Mouse (Mus musculus) ES-E14 (cell line): ENCODE results near the gene Rtel1. TPM values are rescaled to one million over a fixed set of nuclear protein-coding genes. Genes with fewer than 3 reads are reported as not detected.

Experiments
- DNase-seq: peaks from one replicate; pipeline ENCODE4 v3.0.0-alpha.2; 2013; ENCODE audit warnings: low read depth, low spot score
- H3K27ac ChIP-seq: 2 replicates; pipeline ENCODE4 v1.5.1; 2012; ENCODE audit warnings: low read depth, mild to moderate bottlenecking, low read length, moderate library complexity, mixed read lengths; ENCODE audit not compliant: poor library complexity, insufficient read depth, severe bottlenecking
- H3K36me3 ChIP-seq: 2 replicates; pipeline ENCODE4 v1.6.1; 2012; ENCODE audit warnings: mild to moderate bottlenecking, low read length, moderate library complexity, mixed read lengths; ENCODE audit not compliant: control insufficient read depth, poor library complexity, insufficient read depth, severe bottlenecking
- H3K4me1 ChIP-seq, 2 experiments: fragments of 150-350 bp in 1 of 2; sonication (generic) in 1 of 2; 2 replicates each; pipeline ENCODE4 v1.6.1; 2012; ENCODE audit warnings: low read length in 2 of 2, mild to moderate bottlenecking in 1 of 2, mixed read lengths in 1 of 2; ENCODE audit not compliant: control insufficient read depth in 2 of 2, insufficient read depth in 2 of 2, poor library complexity in 1 of 2
- H3K4me3 ChIP-seq, 2 experiments: fragments of 150-350 bp in 1 of 2; sonication (generic) in 1 of 2; 2 replicates each; pipeline ENCODE4 v1.5.1; 2012; ENCODE audit warnings: low read length in 2 of 2, low read depth in 1 of 2, mild to moderate bottlenecking in 1 of 2, mixed read lengths in 1 of 2; ENCODE audit not compliant: insufficient read depth in 1 of 2, poor library complexity in 1 of 2, severe bottlenecking in 1 of 2
- H3K9ac ChIP-seq: 2 replicates; pipeline ENCODE4 v1.6.1; 2012; ENCODE audit warnings: low read depth, mild to moderate bottlenecking, low read length, mixed read lengths; ENCODE audit not compliant: poor library complexity, insufficient read depth, severe bottlenecking
- H3K9me3 ChIP-seq: fragments of 150-350 bp; sonication (generic); 2 replicates; pipeline ENCODE4 v1.6.1; 2012; ENCODE audit warnings: low read depth, mild to moderate bottlenecking, low read length; ENCODE audit not compliant: control insufficient read depth, insufficient read depth
- CHD2 ChIP-seq: IDR thresholded peaks from 2 replicates; pipeline ENCODE4 v1.6.1; 2014; ENCODE audit warnings: mild to moderate bottlenecking, low read depth, low read length, inconsistent platforms
- HCFC1 ChIP-seq: IDR thresholded peaks from 2 replicates; pipeline ENCODE4 v1.6.1; 2012; ENCODE audit warnings: low read length, inconsistent platforms, borderline replicate concordance; ENCODE audit not compliant: insufficient read depth
- MAFK ChIP-seq: IDR thresholded peaks from 2 replicates; pipeline ENCODE4 v1.6.1; 2014; ENCODE audit warnings: mild to moderate bottlenecking, low read depth, low read length, inconsistent platforms; ENCODE audit not compliant: insufficient read depth
- ZC3H11A ChIP-seq: IDR thresholded peaks from 2 replicates; pipeline ENCODE4 v1.6.1; 2012; ENCODE audit warnings: low read depth, mild to moderate bottlenecking, inconsistent platforms, low read length, borderline replicate concordance
- ZNF384 ChIP-seq: IDR thresholded peaks from 2 replicates; pipeline ENCODE4 v1.6.1; 2012; ENCODE audit warnings: low read depth, low read length, inconsistent platforms
- in situ Hi-C, 2 experiments: fragments of 600-800 bp; cut with MboI; formaldehyde crosslinking; loops; one replicate each; pipeline ENCODE4 v1.15.1; 2025; ENCODE audit warnings: low sequenced_read_pairs in 2 of 2, inconsistent platforms in 1 of 2; ENCODE audit not compliant: unreplicated experiment in 2 of 2
- total RNA-seq: library from RNA; depleted of rRNA; stranded (reverse); fragments of 300-350 nt; gene quantifications from 2 replicates; pipeline ENCODE4 v1.2.3, GENCODE M21; 2012

Gene Rtel1
- total RNA-seq, 1 experiment, result 133 TPM

GRCm38 (mm10) chr2:181356780-181357179 is 37.2 kb downstream of the Rtel1 start:
- in situ Hi-C loops, result no loop called here
- Histone ChIP-seq H3K9me3 (no peaks in the 10 kb centered on the region), H3K36me3 (peaks cover 71% of the 10 kb centered on the region), H3K27ac (no peak overlapping the region), H3K9ac (no peak overlapping the region), H3K4me3 (no peak overlapping the region), H3K4me1 (no peaks in the 10 kb centered on the region)
- TF ChIP-seq ZC3H11A, result no peak
- no peak for TF ChIP-seq MAFK
- TF ChIP-seq HCFC1, result no peak
- DNase-seq, result no peak

DNA sequence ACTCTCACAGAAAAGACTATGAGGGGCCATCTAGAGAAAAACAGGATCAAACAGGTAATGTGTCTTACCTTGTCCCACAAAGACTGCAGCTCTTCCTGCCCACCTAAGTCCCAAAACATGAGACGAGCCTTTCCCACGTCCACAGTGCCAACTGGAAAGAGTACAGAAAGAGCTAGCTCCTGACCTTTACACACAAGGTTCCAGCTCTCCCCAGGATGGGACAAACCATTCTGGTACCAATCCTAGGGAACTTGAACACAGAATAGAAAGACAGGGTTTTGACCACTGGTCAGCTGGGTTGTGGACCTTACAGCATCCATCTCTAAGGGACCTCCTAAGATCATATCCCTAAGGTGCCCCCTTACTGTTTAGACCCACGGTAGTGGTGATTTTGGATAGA is 44.4 kb downstream of the Rtel1 start:
- no peak overlapping the region for H3K27ac ChIP-seq
- no peaks in the 10 kb centered on the region for H3K9me3 ChIP-seq
- H3K4me3 ChIP-seq, result peak overlapping the region; percentile 91 to 98; a peak in 3 of 4 replicates
- in situ Hi-C loops, result no loop called here
- peaks cover 4% of the 10 kb centered on the region in 2 experiments; a peak in 1 of 4 replicates for H3K4me1 ChIP-seq
- H3K36me3 ChIP-seq, result peaks cover 21% of the 10 kb centered on the region
- DNase-seq, result no peak
- H3K9ac ChIP-seq, result peak overlapping the region; percentile 96; the same call in 1 of the 2 replicates
- TF ChIP-seq CHD2 (no peak), HCFC1 (no peak), ZNF384 (no peak), ZC3H11A (no peak), MAFK (no peak)

DNA sequence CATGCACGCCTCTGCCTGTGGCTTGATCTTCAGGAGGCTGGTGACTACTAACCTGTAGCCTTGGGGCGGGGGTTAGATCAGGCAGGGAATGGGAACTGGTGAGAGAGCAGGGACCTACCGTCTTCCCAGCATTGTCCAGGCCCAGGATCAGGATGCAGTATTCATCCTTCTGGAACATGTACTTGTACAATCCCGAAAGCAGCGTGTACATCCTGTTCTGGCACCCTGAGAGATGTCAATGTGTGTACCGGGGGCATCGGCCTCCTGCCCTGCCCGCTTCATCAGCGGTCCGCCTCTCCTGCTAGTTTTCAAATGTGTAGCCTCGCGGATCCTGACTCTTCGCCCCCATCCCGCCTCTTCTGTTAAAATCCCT is 44.9 kb downstream of the Rtel1 start:
- TF ChIP-seq ZNF384 (no peak), MAFK (no peak), ZC3H11A (no peak), HCFC1 (no peak), CHD2 (no peak)
- Histone ChIP-seq H3K4me3 (peak overlapping the region; percentile 91 to 98), H3K4me1 (peaks cover 4% of the 10 kb centered on the region in 2 experiments; a peak in 1 of 4 replicates), H3K9me3 (no peaks in the 10 kb centered on the region), H3K27ac (peak overlapping the region; percentile 65; the same call in 1 of the 2 replicates), H3K36me3 (peaks cover 17% of the 10 kb centered on the region), H3K9ac (peak overlapping the region; percentile 96)
- in situ Hi-C loops, result no loop called here
- DNase-seq, result no peak

DNA sequence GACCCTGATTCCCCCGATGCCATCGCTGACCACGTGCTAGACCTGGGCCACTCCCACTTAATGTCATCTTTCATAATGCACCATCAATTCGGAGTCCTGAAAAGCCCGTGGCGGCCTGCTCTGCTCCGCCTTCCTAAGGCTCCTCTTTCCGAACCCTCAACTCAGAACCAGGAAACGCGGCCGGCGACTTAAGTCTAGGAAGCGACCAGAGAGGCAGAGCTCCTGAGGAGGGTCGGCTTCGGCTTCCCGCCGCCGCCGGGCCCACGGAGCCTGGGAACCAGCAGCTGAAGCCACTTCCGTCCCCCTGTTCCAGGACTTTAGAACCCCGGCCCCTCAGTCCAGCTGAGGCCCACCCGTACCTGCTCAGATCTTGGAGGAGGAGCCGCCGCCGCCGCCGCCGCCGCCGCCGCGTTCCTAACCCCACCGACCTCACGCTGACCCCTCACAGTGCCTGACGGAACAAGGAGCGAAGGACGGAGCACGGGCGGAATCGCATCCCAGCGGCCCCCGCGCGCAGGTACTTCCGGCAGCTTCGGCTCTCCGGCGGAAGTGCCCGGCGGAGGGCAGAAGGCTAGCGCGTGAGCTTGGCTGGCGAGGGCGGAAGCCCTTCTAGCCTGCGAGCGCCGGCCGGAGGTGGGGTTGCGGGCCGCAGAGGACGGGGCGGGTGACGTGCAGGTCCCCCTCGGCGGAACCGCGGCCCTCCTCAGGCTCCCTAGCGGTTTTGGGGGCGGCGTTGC is 45.5 kb downstream of the Rtel1 start, which contains the start of the genes Zgpat and Arfrp1:
Zgpat (plus strand) TSS at position 69 of the 737 bp plus-strand sequence.
Arfrp1 (minus strand) TSS at position 545 of the 737 bp plus-strand sequence.
- Histone ChIP-seq H3K4me3 (peak within 1 kb of the TSS; percentile 91 to 98), H3K4me1 (peaks cover 4% of the 10 kb centered on the region in 2 experiments; a peak in 1 of 4 replicates), H3K36me3 (peaks cover 11% of the 10 kb centered on the region), H3K27ac (peak within 1 kb of the TSS; percentile 65), H3K9me3 (no peaks in the 10 kb centered on the region), H3K9ac (peak within 1 kb of the TSS; percentile 96)
- peak; percentile 79 for TF ChIP-seq HCFC1
- no peak for TF ChIP-seq MAFK
- DNase-seq, result peak; percentile 70
- in situ Hi-C loops, result no loop called here

DNA sequence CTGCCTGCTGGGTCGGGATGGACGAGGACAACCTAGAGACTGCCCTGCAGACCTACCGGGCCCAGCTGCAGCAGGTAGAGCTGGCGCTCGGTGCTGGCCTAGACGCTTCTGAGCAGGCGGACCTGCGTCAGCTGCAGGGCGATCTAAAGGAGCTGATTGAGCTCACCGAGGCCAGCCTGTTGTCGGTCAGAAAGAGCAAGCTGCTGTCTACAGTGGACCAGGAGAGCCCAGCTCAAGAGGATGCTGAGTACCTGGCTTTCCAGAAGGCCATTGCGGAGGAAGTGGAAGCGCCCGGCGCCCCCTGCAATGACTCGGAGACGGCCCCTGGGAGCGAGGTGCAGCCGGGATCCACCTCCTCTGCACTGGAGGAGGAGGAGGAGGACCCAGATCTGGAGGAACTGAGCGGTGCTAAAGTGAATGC is 46.1 kb downstream of the Rtel1 start:
- Histone ChIP-seq H3K4me3 (peak overlapping the region; percentile 91 to 98), H3K36me3 (peaks cover 9% of the 10 kb centered on the region), H3K9ac (peak overlapping the region; percentile 96), H3K4me1 (peaks cover 4% of the 10 kb centered on the region in 2 experiments; a peak in 1 of 4 replicates), H3K27ac (peak overlapping the region; percentile 45), H3K9me3 (no peaks in the 10 kb centered on the region)
- in situ Hi-C loops, result no loop called here
- peak; percentile 13 for DNase-seq
- no peak for TF ChIP-seq MAFK
- no peak for TF ChIP-seq ZNF384
- no peak for TF ChIP-seq HCFC1
- TF ChIP-seq CHD2, result no peak
- no peak for TF ChIP-seq ZC3H11A
